Mouse (Mus musculus): Measurements from ENCODE around the gene Serpina5.
A peak's percentile ranks its signal among the peaks of the same experiment; 100 is the strongest.
"Not testable (repeated sequence)": the region's sequence is repeated elsewhere in the genome, so short reads cannot be mapped to it uniquely, and the experiment has no call there.

Serpina5 gene

DNA sequence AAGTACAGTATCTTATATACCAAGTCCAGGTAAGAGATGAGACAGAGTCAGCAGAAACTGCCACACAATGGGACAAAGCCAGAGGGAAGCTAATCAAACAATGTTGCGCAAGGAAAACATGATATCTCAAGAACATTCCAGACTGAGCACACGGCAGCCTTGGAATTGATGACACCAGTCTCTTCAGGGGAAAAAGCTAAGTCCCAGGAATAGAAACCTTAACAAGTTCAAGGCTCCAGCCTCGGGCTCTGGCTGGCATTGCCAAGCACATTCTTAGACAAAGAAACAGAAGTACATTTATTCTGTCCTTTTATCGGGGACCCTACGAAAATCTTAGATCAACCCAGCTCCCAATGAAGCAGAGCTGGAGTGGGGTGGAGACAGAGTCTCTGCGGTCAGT is at the start of gene Serpina5:
TSS of gene Serpina5 (plus strand) at position 346 of the 400 bp plus-strand sequence.
- DNase-seq, result no peak

DNA sequence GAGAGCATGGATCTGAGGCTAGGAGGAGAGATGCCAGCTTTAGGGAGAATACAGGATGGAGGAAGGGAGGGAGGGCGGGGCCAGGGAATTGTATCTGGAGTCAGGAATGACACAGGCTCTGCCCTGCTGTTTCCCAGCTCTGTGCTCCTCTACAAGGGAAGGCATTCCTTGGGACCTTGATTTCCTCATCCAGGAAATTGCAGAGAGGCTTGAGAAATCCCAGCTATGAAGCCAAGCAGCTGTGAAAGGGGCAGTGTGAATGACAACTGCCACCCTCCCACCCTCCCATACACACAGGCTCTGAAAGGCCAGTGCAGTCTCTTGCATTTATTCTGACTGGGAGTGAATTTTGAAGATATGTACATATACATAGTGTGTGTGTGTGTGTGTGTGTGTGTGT is 46.9 kb upstream of the Serpina5 start:
- no peak for DNase-seq

DNA sequence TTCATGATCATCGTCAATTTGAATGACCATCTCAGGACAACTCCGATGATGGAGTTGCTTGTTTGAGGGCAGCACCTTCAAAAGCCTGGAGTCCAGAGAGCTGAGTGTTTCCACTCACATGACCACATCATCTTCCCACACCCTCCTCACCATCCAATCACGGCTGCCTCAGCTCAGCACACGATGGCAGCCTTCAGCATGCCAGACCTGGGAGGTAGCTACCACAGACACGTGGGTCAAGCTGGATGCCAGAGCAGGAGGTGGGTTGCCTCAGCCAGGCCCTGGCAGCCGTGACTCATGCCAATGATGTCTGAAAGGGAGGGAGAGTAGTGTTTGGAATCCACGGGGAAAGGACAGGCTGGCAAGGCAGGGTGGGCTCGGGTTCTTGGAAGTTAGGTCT is 45.2 kb upstream of the Serpina5 start:
- no peak for DNase-seq

DNA sequence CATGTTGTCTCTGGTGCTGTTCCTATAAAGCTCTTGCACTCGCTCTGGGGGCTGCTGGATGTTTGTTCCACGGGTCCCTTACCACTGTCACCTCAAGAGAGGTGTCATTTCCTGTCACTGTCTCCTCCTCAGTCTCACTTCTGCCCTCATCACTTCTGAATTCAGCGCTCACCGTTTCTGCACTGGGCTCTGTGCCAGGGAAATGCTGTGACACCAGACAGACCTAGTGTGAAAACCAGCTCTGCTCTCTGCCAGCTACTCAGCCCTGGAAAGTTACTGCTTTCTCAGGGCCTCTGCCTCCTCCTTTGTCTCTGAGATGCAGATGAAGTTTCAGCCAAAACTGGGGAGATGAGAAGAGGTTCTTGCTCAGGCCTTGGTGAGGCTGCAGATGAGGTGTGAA is 43.9 kb upstream of the Serpina5 start:
- no peak for DNase-seq

DNA sequence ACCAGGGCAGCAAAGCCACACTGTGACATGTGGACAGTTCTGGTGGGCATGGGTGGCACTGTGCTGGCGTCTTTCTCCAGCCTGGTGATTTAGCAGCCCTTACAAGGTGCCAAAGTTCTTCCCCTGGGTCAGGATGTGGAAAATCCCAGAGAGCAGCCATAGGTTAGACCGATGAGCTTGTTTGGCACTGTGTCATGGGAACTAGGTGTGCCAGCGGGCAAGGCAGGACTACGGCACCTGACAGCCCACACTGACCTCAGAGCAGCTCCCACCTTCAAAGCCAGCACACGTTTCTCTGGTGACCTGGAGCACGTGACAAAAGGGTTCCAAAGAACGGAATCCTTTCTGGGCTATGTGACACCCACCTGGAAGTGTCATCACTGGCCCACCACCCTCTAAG is 43.4 kb upstream of the Serpina5 start:
- DNase-seq, result no peak

DNA sequence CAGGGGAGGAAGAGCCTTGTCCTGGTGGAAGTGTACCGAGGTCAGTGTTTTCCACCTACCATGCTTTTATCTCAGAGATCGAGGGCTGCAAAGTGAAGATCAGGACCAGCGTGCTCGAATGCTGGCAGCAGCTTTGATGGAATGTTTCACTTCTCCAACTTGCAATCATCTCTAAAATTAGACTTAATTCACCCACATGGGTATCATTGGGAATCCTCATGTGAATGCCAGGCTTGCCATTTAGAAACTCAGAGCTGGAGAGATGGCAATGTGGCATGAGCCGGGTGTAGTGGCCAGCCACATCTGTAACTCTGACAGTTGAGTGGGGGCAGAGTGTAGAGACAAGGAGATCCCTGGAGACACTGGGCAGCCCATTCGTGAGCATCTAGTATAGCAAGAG is 40.8 kb upstream of the Serpina5 start:
- no peak for DNase-seq

DNA sequence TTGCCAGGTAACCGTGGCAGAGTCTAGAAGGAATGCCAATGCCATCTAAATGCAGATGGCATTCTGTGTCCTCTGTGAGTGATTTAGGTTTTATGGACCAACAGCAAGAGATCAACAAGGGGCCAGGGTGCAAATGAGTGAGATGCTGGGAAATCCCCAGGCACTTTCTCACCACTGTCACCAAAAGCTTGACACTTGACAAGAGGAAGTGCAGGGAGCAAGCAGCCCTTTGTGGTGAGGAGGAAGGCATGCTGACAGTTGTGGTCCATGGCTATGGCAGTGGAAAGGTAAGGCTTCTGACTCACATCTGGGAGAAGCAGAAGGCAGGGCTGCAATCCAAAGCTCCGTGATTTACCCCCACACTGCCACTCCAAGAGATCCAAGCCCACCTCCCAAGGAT is 39.1 kb upstream of the Serpina5 start:
- DNase-seq, result no peak

DNA sequence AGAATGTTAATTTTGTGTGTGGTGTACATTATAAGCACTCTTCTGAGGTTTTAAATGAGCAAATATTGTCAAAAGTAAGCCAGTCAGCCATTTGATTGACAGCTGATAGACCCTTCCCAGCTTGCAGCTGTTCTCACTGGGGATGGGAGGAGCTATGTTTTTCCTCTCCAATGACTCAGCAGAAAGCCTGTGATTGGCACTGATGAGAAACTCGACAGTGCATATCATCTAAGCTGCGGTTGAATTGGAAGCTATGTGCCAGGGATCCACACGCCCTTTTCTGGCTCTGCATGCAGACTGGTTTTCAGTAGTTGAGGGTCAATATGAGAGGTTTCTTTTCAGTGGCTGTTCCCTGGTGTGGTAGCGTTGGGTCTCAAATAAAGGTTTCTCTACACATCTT is 36.4 kb upstream of the Serpina5 start:
- no peak for DNase-seq

DNA sequence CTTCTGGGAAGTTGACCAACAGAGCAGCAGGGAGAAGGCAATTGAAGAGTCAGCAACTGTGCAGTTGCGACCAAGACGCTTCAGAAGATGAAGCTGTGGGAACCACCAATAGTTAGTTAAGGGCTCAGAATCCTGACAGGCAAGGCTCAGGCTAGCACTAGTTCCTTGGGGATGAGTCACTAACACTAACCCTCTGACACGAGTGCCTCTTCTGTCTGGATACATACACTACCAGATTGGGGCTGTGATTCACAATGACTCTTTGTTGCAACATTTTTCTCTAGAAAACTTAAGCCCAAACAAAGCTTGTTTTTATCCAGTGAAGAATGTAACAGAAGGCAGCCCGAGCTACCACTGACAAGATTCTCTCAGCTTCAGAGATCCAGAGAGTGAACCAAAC is 35.9 kb upstream of the Serpina5 start:
- DNase-seq, result no peak

DNA sequence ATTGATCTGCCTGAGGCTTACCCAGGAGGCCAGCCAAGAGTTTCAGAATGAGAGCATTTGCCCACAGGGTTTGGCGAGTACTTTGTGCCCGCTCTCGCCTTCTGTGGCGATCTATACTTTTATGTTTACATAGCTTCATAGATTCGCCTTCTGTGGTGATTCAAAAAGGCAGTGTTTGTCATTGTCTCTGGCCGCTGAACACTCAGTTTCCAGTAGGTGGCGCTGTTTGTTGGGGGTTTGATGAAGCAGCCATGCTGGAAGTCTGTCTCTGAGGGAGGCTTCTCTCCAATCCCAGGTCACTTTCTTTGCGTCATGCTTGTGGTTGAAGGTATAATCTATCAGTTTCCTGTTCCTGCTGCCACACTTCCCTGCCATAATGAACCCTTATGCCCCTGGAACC is 34.7 kb upstream of the Serpina5 start:
- DNase-seq, result peak; percentile 35

DNA sequence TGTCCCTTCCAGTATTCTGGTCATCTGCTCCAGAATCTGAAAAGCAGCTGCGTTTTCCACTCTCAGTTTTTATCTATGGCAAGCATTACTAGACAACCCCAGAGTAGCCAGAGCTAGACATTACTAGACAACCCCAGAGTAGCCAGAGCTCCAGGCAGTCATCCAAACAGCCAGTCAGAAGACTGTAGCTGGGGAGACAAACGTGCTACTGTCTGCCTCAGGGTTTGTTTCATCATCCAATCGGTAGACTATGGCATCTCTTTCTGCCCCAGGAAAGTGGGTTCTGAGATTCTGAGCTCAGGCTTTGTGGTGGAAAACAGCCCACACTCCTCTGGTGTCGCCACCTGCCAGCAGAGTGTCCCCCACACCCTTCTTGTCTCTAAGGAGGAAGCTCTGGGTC is 33.4 kb upstream of the Serpina5 start:
- no peak for DNase-seq

DNA sequence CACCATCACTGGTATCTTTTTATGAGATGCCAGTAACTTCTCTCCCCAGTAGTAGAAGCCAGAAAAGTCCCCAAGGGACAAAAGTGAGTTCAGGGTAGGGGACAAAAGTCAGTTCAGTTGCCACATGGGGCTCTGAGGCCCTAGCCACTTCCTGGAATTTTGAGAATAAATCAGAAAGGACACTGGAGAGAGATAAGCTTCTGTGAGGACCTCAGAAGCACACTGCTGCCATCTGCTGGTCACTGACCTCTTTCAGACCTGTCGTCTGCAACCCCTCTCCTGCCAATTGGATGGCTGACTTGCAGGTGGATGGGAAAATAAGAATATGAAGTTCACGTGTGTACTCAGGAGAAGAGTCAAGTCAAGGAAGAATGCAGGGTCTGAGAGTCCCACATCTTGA is 31.3 kb upstream of the Serpina5 start:
- peak; percentile 44 for DNase-seq

DNA sequence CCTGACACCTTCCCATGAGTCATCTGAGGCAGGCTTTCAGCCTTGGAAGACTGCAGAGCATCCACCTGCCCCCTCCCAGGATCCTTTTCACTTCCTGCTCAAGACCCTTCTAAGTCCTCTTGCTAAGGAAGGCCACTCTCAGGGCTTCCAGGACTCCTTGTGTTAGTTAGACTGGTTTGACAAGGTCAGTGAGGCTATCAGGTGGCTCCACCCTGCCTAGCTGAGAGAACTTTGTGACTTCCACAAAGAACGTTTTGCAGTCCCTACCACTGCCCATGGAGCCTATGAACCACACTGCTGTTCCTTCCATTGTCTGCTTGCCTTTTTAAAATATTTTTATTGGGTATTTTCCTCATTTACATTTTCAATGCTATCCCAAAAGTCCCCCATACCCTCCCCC is 29.2 kb upstream of the Serpina5 start:
- no peak for DNase-seq

DNA sequence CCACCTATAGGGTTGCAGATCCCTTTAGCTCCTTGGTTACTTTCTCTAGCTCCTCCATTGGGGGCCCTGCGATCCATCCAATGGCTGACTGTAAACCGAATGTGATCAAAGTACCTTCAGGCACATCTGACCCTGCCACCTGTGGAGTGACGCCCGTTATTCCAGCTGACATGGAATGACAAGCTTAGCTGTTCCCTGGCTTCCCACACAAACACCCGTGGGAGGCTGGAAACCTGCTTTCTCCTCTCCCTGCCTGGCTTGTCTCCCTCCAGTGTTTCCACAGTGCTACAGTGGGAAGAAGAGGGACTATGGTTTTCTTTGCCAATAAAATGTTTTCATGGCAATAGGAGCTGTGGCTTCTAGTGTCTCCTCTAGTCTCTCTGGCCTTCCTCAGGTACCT is 28.6 kb upstream of the Serpina5 start:
- no peak for DNase-seq

DNA sequence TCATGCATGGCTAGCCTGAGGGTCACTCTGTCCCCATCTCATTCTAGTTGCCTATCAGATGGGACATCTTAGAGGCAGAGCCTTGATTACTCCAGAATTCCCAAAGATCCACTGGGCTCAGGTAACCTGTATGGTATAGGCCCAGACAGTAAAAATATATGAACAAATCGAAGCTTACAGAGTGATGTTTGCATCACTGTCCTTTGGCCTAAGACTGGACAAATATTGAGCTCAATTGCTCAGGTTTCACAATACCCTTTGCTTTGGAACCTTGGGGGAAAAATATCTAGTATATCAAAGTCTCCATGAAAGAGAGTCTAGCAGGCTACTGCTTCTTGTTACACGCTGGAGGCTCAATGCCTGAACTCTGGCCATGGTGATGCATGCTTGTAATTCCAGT is 10.8 kb upstream of the Serpina5 start:
- no peak for DNase-seq

DNA sequence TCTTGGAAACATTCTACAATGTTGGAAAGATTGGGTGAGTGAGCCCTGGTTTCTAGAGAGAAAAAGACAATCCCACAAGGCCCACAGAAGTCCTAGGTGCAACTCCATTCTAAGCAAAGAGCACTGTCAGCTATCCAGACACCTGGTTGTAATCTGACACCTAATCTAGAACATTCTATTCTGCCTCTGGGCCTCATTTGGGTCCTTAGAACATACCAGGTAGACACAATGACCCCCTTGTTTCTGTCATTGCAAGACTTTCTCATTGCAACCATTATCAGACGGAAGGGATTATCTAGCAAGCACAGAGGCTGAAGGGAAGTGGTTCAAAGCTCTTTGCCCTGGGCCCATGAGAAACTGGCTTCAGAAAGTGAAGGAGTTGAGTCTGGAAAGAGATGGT is 9.6 kb upstream of the Serpina5 start:
- no peak for DNase-seq

DNA sequence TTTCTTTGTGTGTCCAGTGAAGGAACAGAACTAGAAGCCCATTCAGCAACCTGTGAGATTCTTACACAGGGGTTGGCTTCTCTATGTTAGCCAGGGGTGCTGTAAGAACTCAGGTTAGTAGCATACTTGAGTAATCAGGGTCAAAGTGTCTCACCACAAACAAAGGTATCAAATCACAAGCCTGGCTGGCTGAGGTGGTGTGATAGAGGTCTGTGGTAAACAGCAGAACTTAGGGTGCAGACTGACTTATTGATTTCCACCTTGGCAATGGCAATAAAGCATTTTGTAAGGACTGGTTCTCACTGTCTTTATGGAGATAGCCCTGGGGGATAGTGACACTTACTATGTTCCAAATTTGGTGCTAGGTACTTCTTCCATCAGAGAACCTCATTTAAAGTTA is 4.9 kb downstream of the Serpina5 start:
- no peak for DNase-seq

DNA sequence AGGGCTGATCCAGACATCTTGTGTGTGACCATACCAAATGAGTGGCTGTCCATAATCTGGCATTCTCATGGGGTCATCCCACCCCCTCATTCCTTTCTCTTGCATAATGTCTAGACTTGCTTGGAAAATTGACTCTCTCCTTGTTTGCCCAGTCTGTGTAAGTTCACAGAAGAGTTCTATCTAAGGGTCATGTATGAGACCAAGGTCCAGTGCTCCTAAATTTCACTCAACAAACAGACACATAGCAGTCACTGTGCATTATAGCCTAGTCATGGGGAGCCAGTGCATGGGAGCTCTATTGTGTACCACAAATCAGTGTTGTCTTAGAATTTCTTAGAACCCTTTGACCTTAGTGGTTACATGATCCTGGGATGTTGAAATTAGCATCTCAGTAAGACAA is 6.0 kb downstream of the Serpina5 start:
- DNase-seq, result no peak

DNA sequence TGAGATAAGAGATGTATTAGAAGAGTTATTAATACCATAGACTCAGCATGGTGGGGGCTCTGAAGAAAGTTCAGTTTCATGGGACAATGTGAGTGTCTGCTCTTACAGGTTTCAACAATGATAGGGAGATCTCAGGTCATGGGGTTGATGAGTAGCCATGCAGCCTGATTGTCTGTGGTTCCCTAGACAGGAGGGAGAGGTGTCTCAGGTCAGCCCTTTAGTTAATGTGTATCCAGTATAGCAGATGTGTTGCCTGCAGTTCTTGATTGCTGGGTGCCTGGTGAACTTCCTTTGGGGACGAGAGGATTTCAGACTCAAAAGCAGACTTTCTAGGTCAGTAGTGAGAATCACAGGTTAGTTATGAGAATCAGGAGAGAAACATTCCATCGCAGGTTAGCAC is 7.6 kb downstream of the Serpina5 start:
- no peak for DNase-seq

DNA sequence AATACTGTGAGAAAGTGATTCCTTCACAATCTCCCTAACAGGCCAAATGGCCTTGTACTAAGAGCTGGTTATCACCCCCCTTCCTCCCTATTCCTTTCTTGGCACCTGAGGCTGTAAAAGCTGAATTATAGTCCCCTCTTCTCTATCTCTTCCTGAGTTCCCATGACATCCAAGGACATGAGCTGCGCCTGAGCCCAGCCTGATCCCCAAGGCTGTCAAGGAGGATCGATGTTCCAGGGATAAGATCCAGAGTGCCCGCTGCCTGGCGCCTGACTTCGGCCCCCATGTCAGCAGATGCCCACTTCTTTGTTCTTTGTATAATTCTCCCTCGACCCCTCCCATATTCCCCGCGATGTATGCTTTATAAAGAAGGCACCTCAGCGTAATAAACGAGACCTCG is 11.4 kb downstream of the Serpina5 start, which contains the start of gene Serpina3a:
TSS of gene Serpina3a (plus strand) at position 392 of the 400 bp plus-strand sequence.
- not testable (repeated sequence) for DNase-seq

DNA sequence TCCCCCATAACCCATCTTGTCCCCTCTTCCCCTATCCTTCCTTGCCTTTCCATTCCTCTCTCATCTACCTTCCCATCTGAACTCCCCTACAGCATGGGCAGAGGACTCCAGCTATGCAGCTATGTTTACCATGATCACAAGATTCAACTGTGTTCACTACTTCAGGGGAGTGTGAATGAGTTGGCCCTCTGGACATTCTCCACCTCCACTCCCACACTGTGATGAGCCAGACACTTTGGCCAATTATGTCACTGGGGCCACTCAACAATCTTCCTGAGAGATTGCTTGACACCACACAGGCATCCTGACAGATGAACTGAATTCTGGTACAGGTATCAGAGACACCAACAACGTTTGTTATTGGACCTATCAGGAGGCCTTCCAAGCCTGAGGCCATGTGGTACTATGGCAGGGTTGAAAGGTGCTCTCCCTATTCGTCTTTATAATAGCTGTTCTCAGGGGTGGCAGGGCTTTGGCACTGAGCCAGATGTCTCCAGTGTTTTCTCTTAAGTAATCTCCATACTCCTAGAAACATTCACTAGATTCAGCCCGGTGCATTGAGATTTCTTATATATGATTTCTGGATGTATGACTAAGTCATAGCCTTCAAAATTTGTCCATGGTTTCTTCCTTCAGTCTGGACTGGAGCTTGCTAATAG is 14.1 kb downstream of the Serpina5 start:
- no peak for DNase-seq

DNA sequence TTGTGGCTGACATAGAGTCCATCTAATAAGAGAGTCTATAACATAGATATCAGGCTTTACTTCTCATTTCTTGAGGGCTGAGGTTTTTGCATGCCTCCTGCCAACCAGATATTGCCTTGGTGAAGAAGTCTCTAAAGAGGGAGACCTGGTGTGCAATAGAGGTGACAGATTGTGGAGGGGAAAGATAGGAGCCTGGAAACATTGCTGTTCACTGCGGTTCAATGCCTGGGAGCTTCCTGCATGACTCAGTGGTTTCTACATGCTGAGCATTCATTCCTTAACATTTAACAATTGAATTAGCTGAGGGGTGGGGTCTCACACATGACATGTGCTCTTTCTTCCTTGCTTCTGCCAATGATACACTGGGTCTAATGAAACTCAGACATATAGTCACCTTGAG is 22.2 kb downstream of the Serpina5 start:
- DNase-seq, result no peak

DNA sequence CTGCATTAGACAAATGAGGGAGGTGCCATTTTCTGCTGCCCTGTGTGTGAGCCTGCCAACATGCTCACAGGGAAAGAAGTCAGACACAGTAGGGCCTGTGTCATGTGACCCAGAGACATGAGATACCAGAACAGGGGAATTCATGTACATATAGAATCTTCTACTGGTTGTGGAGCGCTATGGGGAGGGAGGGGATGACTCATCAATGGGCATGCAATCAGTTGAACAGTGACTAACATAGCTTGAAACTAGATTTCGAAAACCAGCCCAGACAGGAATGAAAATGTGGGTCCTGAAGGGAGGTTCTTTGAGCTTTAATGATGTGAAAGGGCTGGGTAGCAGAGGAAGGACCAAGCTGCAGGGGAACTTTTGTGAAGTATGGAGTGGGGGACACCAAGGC is 23.1 kb downstream of the Serpina5 start:
- no peak for DNase-seq

DNA sequence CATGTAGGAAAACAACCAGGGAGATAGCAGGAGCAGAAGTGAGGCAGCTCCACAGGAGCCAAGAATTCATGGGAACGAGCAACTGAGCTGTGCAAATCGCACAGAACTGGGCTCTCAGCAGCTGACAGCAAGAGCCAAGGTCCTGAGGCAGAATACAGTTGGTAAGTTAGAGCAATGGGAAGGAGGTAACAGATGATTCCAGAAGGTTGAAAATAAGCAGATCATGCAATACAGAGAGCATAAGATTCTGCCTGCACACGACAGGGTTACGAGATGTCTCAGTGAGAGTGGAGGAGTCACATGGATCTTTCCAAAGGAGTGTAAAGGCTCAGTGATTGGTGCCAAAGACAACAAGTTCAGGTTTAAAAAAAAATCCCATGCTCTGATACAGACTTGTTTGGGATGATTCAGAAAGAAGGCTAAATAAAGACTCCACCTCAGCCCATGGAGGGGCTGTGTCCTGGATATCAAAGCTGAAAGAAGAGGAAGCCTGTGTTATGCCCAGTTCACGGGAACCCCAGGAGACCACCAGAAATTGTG is 24.2 kb downstream of the Serpina5 start:
- no peak for DNase-seq

DNA sequence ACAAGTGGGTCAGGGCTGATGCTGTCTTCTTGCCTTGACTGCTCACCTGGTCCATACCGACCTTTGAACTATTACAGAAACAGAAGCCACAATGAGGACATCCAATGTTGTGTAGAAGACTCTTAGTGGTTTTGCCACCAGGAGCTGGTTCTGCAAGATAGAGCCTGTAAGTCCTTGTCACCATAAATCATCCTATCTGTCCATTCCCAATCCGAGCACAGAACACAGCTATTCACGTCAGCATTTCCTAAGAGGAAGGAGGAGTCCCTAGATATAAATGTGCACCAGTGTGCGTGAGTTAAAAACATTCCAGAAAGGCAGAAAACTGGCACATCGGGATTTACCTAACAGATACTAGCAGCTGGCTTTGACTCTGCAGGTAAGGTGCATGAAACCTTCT is 26.8 kb downstream of the Serpina5 start, which contains the start of gene Serpina3b:
TSS of gene Serpina3b (plus strand) at position 301 of the 400 bp plus-strand sequence.
- no peak for DNase-seq

Data from thymus, postnatal 14 days (tissue).